Mouse (Mus musculus) kidney, embryonic 16.5 days (tissue): ENCODE results near the gene Crybb1. TPM values are rescaled to one million over a fixed set of nuclear protein-coding genes. Genes with fewer than 3 reads are reported as not detected.

ENCODE experiments used
- ATAC-seq: fragments of 200-750 bp; cut with Nextera tagmentation; 2 replicates; pipeline ENCODE4 v1.8.0; 2017; ENCODE audit warnings: moderate TSS enrichment; ENCODE audit not compliant: low FRiP score, low TSS enrichment
- H3K27ac ChIP-seq: fragments of 300-500 bp; sonication (generic); 2 replicates; pipeline ENCODE4 v1.5.1; 2014; ENCODE audit warnings: low read length
- H3K27me3 ChIP-seq: fragments of 300-500 bp; sonication (generic); 2 replicates; pipeline ENCODE4 v1.6.1; 2014; ENCODE audit warnings: low read length, control low read depth, mixed read lengths; ENCODE audit not compliant: insufficient read depth
- H3K36me3 ChIP-seq: fragments of 300-500 bp; sonication (generic); 2 replicates; pipeline ENCODE4 v1.6.1; 2014; ENCODE audit warnings: low read length, control low read depth, mixed read lengths; ENCODE audit not compliant: insufficient read depth
- H3K4me1 ChIP-seq: fragments of 300-500 bp; sonication (generic); 2 replicates; pipeline ENCODE4 v1.6.1; 2014; ENCODE audit warnings: low read length, control low read depth, mixed read lengths; ENCODE audit not compliant: insufficient read depth
- H3K4me2 ChIP-seq: fragments of 300-500 bp; sonication (generic); replicated peaks from 2 replicates; pipeline ENCODE4 v1.6.1; 2014; ENCODE audit warnings: low read depth, low read length
- H3K4me3 ChIP-seq: fragments of 300-500 bp; sonication (generic); 2 replicates; pipeline ENCODE4 v1.5.1; 2014; ENCODE audit warnings: mild to moderate bottlenecking, low read length
- H3K9ac ChIP-seq: fragments of 300-500 bp; sonication (generic); replicated peaks from 2 replicates; pipeline ENCODE4 v1.6.1; 2014; ENCODE audit warnings: low read length
- H3K9me3 ChIP-seq: fragments of 300-500 bp; sonication (generic); 2 replicates; pipeline ENCODE4 v1.6.1; 2016; ENCODE audit warnings: low read length, control low read depth
- WGBS: fragments of 180-500 bp; shearing (Covaris S2); extraction: QIAGEN DNeasy Blood & Tissue Kit; methylation state at CpG from one replicate; pipeline ENCODE4 v1.1.7; 2014; 5-methylcytosine and 5-hydroxymethylcytosine counted together
- polyA plus RNA-seq: library from polyadenylated mRNA; unstranded; fragments of >200 nt; fragmentation: Nextera tagmentation; extraction: Ambion mirVana; gene quantifications from 2 replicates; pipeline ENCODE4 v1.2.1, GENCODE M21; 2015

Gene Crybb1
- polyA plus RNA-seq, 1 experiment from 2014 or later = 4.0 TPM

DNA sequence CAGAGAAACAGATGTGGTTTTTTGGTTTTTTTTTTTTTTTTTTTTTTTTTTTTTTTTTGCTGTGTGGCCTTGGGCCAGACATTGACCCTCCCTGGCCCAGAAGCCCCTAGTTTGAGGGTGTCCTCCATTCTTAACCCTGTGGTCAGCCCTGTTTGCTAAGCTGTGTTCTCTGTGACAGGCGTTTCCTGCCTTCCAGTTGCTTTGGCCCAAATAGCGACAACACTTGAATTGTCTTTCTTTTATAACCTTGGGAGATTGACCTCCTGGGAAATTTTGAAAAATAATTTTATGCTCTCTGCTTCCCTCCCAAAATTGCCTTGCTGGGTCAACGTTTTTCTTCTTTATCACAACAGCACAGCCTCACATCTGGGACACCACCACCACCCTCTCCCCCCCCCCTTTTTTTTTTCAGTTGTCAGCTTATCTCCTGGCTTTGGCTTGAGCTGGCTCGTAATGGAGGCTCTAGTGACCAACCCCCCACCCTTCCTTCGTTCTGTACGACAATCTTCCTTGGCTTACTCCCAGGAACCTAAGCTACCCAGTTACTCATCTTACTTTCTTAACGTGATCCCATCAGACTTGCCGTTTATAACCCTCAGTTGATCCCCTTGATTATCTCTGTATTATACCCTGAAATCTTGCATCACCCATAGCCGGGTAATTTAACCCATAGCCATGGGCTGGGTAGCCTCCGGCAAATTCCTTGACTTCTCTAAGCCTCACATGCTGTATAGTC lies 11.9 kb upstream of the Crybb1 start:
- Histone ChIP-seq H3K36me3 (no peaks in the 10 kb centered on the region), H3K9ac (no peak overlapping the region), H3K4me2 (no peak overlapping the region), H3K4me3 (no peak overlapping the region), H3K4me1 (peaks cover 19% of the 10 kb centered on the region), H3K9me3 (no peaks in the 10 kb centered on the region), H3K27ac (peak overlapping the region; percentile 0; the same call in 1 of the 2 replicates), H3K27me3 (peaks cover under 1% of the 10 kb centered on the region; the same call in 1 of the 2 replicates)
- 49% methylated on average over 10 of the region's 10 CpGs for WGBS
- no peak for ATAC-seq

DNA sequence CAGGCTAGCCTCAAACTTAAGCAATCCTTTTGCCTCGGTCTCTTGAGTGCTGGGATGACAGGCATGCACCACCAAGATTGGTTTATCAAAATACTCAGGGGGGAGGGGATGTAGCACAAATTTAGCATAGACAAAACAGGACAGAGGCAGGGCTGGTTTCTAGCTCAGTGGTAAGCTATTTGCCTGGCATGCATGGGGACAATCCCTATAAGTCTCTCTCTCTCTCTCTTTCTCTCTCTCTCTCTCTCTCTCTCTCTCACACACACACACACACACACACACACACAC lies 11.4 kb upstream of the Crybb1 start:
- Histone ChIP-seq H3K27ac (0 out of 2 replicates have a peak overlapping the region, but pooled peaks have one; percentile 0), H3K4me2 (no peak overlapping the region), H3K36me3 (no peaks in the 10 kb centered on the region), H3K9me3 (no peaks in the 10 kb centered on the region), H3K4me1 (peaks cover 19% of the 10 kb centered on the region), H3K9ac (no peak overlapping the region), H3K4me3 (no peak overlapping the region), H3K27me3 (no peaks in the 10 kb centered on the region)
- 75% methylated on average over 1 of the region's 1 CpGs for WGBS
- no peak for ATAC-seq

DNA sequence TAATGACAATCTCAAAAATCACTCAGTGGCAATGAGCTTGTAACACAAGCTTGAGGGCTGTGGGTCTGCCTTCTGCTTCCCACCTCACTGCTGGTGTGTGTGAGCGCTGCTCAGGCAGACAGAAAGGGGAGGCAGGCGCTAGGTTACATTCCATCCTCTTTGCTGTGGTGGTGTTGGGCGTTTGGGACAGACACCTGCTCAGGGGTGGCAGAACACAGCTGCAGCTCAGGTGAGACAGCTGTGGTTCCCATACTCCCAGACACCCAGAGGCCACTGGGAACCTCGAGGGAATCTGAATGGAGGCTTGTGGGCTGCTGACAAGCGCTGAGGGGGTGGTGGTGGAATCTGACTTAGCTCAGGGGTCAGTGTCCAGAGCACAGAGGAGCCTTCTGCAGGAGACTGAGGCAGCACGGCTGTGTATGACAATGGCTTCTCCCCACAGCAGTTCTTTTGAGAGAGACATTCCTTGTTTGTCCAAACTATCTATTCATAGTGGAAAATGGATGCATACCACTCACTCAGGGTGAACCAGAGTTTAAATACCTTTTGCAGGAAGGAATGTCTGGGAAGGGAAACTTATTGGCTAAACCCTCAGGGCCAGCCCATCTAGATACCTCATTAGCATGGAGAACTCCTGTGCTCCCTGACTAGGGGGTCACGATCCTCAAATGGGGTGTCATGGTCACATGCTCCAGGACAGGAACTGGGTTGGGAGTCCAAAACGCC lies 10.6 kb upstream of the Crybb1 start:
- no peak overlapping the region for H3K4me3 ChIP-seq
- no peak for ATAC-seq
- H3K9me3 ChIP-seq = no peaks in the 10 kb centered on the region
- H3K27me3 ChIP-seq = no peaks in the 10 kb centered on the region
- WGBS = 46% methylated on average over 8 of the region's 8 CpGs
- H3K9ac ChIP-seq = no peak overlapping the region
- no peaks in the 10 kb centered on the region for H3K36me3 ChIP-seq
- peaks cover 19% of the 10 kb centered on the region for H3K4me1 ChIP-seq
- H3K4me2 ChIP-seq = no peak overlapping the region
- H3K27ac ChIP-seq = no peak overlapping the region

DNA sequence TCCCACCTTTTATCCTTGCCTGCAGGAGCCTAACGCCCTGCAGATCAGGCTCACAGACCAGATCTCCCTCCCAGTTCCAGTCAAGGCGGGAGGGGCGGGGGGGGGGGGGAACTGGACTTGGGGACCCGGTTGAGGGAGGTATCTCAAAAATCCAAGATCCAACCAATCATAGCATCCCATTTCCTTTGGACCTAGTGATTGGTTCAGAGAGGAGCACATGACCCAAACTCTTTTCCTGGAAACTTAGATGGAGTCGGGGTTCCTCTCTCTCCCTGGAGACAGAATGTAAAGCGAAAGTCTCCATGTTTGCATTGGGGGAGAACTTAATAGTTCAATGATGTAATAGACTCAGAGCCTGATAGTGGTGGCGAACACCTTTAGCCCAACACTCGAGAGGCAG lies 8.2 kb upstream of the Crybb1 start:
- WGBS = 48% methylated on average over 8 of the region's 8 CpGs
- H3K4me2 ChIP-seq = no peak overlapping the region

DNA sequence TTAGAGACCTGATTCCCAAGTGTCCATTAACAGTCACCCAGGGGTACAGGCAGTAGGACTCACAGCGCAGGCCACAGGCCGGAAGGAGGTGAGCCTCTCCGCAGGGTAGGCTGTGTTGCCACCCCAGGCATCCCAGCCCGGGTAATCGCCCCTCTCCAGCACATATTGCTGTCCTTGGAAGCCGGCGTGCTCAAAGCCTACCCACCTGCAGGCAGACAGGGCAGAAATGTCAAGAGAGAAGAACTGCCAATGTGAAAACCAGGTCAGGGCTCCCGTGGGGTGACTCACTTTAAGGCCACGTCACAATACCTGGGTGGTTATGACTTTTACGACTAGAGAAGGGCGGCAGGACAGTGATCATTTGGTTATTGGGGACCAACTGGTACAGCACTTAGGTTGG lies 6.5 kb upstream of the Crybb1 start:
- no peak for ATAC-seq
- H3K4me3 ChIP-seq = no peak overlapping the region
- no peak overlapping the region for H3K9ac ChIP-seq
- H3K27ac ChIP-seq = no peak overlapping the region
- no peaks in the 10 kb centered on the region for H3K9me3 ChIP-seq
- peaks cover 13% of the 10 kb centered on the region for H3K4me1 ChIP-seq
- no peaks in the 10 kb centered on the region for H3K36me3 ChIP-seq
- no peak overlapping the region for H3K4me2 ChIP-seq
- WGBS = 85% methylated on average over 11 of the region's 11 CpGs
- no peaks in the 10 kb centered on the region for H3K27me3 ChIP-seq

More for the DNA sequence above, 8.2 kb upstream of the Crybb1 start:
- ATAC-seq = no peak
- Histone ChIP-seq H3K27me3 (no peaks in the 10 kb centered on the region), H3K4me3 (no peak overlapping the region), H3K4me1 (peaks cover 11% of the 10 kb centered on the region), H3K9me3 (no peaks in the 10 kb centered on the region), H3K27ac (no peak overlapping the region), H3K9ac (no peak overlapping the region), H3K36me3 (no peaks in the 10 kb centered on the region)

DNA sequence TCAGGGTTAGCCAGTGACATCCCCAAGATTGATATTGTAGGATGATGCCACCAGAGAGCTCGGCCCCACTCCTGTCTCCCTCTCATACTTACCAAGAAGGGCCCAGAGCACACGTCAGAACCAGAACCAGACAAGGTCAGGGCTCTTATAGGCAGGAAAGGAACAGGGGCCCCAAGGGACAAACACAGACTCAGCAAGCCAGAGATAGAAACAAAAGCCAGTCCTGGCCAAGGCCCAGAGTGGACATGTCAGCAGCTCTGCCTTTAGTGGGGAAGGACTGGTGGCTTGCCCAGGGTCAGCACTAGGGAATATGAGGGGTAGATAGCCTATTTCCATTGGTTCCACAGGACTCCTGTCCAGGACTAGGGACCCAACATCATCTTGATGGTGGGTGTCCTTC lies 3.2 kb upstream of the Crybb1 start, which contains the start of gene Cryba4:
TSS of gene Cryba4 (minus strand) at position 119 of the 400 bp plus-strand sequence.
- Histone ChIP-seq H3K9me3 (no peaks in the 10 kb centered on the region), H3K4me3 (no peak within 1 kb of the TSS), H3K27ac (no peak within 1 kb of the TSS), H3K9ac (no peak within 1 kb of the TSS), H3K4me1 (peaks cover 31% of the 10 kb centered on the region), H3K4me2 (no peak within 1 kb of the TSS), H3K36me3 (no peaks in the 10 kb centered on the region), H3K27me3 (no peaks in the 10 kb centered on the region)
- no peak for ATAC-seq
- WGBS = 61% methylated on average over 2 of the region's 2 CpGs

DNA sequence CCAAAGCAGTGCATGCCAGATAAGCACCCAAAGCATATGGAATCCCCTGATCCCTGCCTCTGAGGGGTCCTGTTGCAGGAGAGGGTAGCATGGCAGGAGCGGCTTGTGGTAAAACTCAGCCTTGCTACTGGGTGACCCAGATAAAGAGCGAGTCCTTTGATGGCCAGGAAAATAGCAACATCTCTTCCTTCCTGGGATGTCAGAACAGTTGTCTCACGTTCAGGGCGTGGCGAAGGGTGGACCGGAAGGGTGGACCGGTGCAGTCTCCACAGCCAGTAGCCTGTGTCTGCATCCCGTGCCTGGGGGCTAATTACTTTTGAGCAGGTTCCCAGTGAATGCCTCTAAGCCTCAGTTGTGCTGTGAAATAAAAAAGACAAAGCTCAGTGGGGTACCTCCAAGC lies 2.4 kb upstream of the Crybb1 start:
- no peak overlapping the region for H3K27ac ChIP-seq
- no peak overlapping the region for H3K9ac ChIP-seq
- H3K4me3 ChIP-seq = no peak overlapping the region
- 36% methylated on average over 8 of the region's 8 CpGs for WGBS
- no peaks in the 10 kb centered on the region for H3K36me3 ChIP-seq
- H3K4me1 ChIP-seq = peaks cover 36% of the 10 kb centered on the region
- no peak overlapping the region for H3K4me2 ChIP-seq
- ATAC-seq = peak; percentile 17; the same call in 1 of the 2 replicates
- H3K27me3 ChIP-seq = no peaks in the 10 kb centered on the region
- no peaks in the 10 kb centered on the region for H3K9me3 ChIP-seq

DNA sequence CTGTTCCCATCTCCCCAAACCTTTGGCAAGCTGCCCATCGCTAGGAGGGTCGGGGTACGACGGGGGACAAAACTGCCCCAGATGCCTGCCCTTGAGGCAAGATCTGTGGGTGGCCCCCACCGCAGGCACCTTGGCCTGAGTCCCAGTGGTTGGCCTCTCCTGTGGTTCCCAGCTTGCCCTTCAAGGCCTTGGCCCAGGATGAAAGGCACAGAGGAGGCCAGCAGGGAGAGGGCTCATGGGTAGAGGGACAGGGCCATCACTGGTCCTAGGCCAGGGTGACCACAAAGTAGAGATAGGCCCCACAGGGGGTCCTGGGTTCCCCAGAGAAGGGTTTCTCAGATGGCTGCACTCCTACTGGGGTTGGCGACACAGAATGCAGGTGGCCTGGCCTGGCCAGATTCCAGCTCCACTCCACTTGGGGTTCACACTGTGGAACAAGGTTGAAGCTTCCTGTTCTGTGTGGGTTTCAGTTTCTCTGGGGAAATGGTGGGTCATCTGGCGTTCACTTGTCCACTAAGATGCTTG lies 1.3 kb upstream of the Crybb1 start:
- no peak for ATAC-seq
- 79% methylated on average over 7 of the region's 7 CpGs for WGBS
- H3K4me2 ChIP-seq = no peak overlapping the region
- no peaks in the 10 kb centered on the region for H3K9me3 ChIP-seq
- H3K36me3 ChIP-seq = no peaks in the 10 kb centered on the region
- H3K27me3 ChIP-seq = no peaks in the 10 kb centered on the region
- H3K4me1 ChIP-seq = peaks cover 36% of the 10 kb centered on the region
- no peak overlapping the region for H3K9ac ChIP-seq
- H3K4me3 ChIP-seq = no peak overlapping the region
- H3K27ac ChIP-seq = peak overlapping the region; percentile 41; the same call in 1 of the 2 replicates

DNA sequence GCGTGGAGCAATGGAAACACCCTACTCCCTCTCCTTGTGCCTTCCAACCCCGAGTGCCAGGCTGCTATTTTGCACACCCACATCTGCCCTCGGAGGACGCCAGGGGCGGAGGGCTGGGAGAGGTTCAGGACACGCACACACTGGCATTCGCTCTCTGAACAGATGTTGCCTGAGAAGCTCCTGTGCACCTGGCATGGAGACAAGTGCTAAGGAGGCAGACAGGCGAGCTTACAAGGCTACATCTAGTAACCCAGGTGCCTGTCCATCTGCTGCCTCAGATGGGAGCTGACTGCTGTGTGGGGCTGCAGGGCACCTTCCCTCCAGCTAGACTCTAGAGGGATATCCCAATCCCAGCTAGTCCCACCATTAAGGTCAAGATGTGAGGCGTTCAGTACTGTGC lies 842 bp downstream of the Crybb1 start:
- no peak overlapping the region for H3K9ac ChIP-seq
- no peak for ATAC-seq

DNA sequence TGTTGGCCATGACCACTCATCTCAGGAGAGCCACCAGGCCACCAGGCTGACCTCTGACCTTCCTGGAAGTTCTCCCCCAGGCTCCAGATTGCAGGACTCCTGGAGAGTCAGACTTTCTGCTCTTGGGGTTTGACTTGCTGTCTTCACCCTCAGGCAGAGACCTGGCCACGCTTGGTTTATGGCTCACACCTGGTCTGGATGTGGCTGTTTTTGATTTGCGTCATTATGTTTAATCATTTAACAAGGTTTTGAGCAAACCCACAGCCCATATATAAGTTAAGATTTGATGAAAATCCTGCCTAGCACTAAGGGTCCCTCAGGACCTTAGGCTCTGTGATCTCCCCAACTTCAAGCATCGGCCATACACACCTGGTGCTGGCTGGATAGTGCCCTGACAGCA lies 2.3 kb downstream of the Crybb1 start:
- no peak overlapping the region for H3K27ac ChIP-seq
- no peak overlapping the region for H3K4me3 ChIP-seq
- no peaks in the 10 kb centered on the region for H3K36me3 ChIP-seq
- H3K27me3 ChIP-seq = no peaks in the 10 kb centered on the region
- no peaks in the 10 kb centered on the region for H3K9me3 ChIP-seq
- no peak overlapping the region for H3K9ac ChIP-seq
- H3K4me1 ChIP-seq = peaks cover 32% of the 10 kb centered on the region
- WGBS = 63% methylated on average over 3 of the region's 3 CpGs
- ATAC-seq = no peak
- H3K4me2 ChIP-seq = no peak overlapping the region

More for the DNA sequence above, 842 bp downstream of the Crybb1 start:
- no peak overlapping the region for H3K4me3 ChIP-seq
- no peak overlapping the region for H3K4me2 ChIP-seq
- peaks cover 36% of the 10 kb centered on the region for H3K4me1 ChIP-seq
- no peaks in the 10 kb centered on the region for H3K36me3 ChIP-seq
- WGBS = 73% methylated on average over 9 of the region's 9 CpGs
- H3K9me3 ChIP-seq = no peaks in the 10 kb centered on the region
- no peaks in the 10 kb centered on the region for H3K27me3 ChIP-seq
- no peak overlapping the region for H3K27ac ChIP-seq
